Mouse (Mus musculus): ENCODE results near the gene Jak2.

The Jak2 gene

GRCm38 (mm10) chr19:29252831-29253545 lies 1.4 kb downstream of the Jak2 start:
- in situ Hi-C loops (cut with MboI): loop anchor here (10.0 kb wide), 2 partner anchors 128 to 188 kb away; no protein-coding TSS in a partner anchor

- in situ Hi-C loops (cut with MboI): loop anchor here (10.0 kb wide), 2 partner anchors 129 to 189 kb away; no protein-coding TSS in a partner anchor
These were observed 2.1 kb downstream of the Jak2 start for GRCm38 (mm10) chr19:29253728-29254127.

GRCm38 (mm10) chr19:29254671-29255070 lies 3.0 kb downstream of the Jak2 start:
- in situ Hi-C loops (cut with MboI): loop anchor here (10.0 kb wide), 2 partner anchors 130 to 190 kb away; no protein-coding TSS in a partner anchor

GRCm38 (mm10) chr19:29255327-29256027 lies 3.8 kb downstream of the Jak2 start:
- in situ Hi-C loops (cut with MboI): loop anchor here (10.0 kb wide), 2 partner anchors 131 to 191 kb away; no protein-coding TSS in a partner anchor

GRCm38 (mm10) chr19:29261638-29262037 lies 10.0 kb downstream of the Jak2 start:
- in situ Hi-C loops (cut with MboI): no loop called here

- in situ Hi-C loops (cut with MboI): no loop called here
These were observed 11.9 kb downstream of the Jak2 start for GRCm38 (mm10) chr19:29263492-29263891.

- in situ Hi-C loops (cut with MboI): no loop called here
These were observed 13.9 kb downstream of the Jak2 start for GRCm38 (mm10) chr19:29265538-29265937.

GRCm38 (mm10) chr19:29267075-29267868 lies 15.6 kb downstream of the Jak2 start:
- in situ Hi-C loops (cut with MboI): no loop called here

- in situ Hi-C loops (cut with MboI): no loop called here
These were observed 17.2 kb downstream of the Jak2 start for GRCm38 (mm10) chr19:29268788-29269321.

GRCm38 (mm10) chr19:29270226-29270625 lies 18.6 kb downstream of the Jak2 start:
- in situ Hi-C loops (cut with MboI): no loop called here

GRCm38 (mm10) chr19:29271147-29271578 lies 19.5 kb downstream of the Jak2 start:
- in situ Hi-C loops (cut with MboI): no loop called here

- in situ Hi-C loops (cut with MboI): no loop called here
These were observed 20.6 kb downstream of the Jak2 start for GRCm38 (mm10) chr19:29272011-29272809.

- in situ Hi-C loops (cut with MboI): no loop called here
These were observed 24.8 kb downstream of the Jak2 start for GRCm38 (mm10) chr19:29276414-29276813.

- in situ Hi-C loops (cut with MboI): no loop called here
These were observed 27.4 kb downstream of the Jak2 start for GRCm38 (mm10) chr19:29278944-29279587.

GRCm38 (mm10) chr19:29285451-29285869 lies 33.8 kb downstream of the Jak2 start:
- in situ Hi-C loops (cut with MboI): no loop called here

- in situ Hi-C loops (cut with MboI): no loop called here
These were observed 36.2 kb downstream of the Jak2 start for GRCm38 (mm10) chr19:29287863-29288262.

- in situ Hi-C loops (cut with MboI): no loop called here
These were observed 39.9 kb downstream of the Jak2 start for GRCm38 (mm10) chr19:29291532-29291931.

GRCm38 (mm10) chr19:29292546-29292945 lies 40.9 kb downstream of the Jak2 start:
- in situ Hi-C loops (cut with MboI): no loop called here

- in situ Hi-C loops (cut with MboI): no loop called here
These were observed 43.1 kb downstream of the Jak2 start for GRCm38 (mm10) chr19:29294756-29295155.

GRCm38 (mm10) chr19:29296166-29296565 lies 44.5 kb downstream of the Jak2 start:
- in situ Hi-C loops (cut with MboI): no loop called here
